Mouse (Mus musculus) liver, postnatal 0 days (tissue): ENCODE measurements around the gene Wfs1.
A peak's percentile ranks its signal among the peaks of the same experiment; 100 is the strongest.

ENCODE experiments used
- CTCF ChIP-seq: sonication (generic); IDR thresholded peaks from 2 replicates; pipeline ENCODE4 v1.5.1; 2016; ENCODE audit warnings: antibody characterized with exemption, low read depth
- EP300 ChIP-seq: IDR thresholded peaks from 2 replicates; pipeline ENCODE4 v1.6.1; 2016; ENCODE audit warnings: antibody characterized with exemption, low read depth, mild to moderate bottlenecking

- peak; percentile 47 for TF ChIP-seq CTCF
- no peak for TF ChIP-seq EP300
Observed at GRCm38 (mm10) chr5:36950871-36951270, 38.1 kb downstream of the Wfs1 start.
